Mouse (Mus musculus) left cerebral cortex, adult 11 months (tissue): ENCODE measurements at regions not wholly inside any gene's neighbourhood (a gene's known extent, or its start where the extent isn't known, plus 50 kb on each side); places are given as distances from the start of the nearest gene placed in this dataset.
A peak's percentile ranks its signal among the peaks of the same experiment; 100 is the strongest.

Experiments
- DNase-seq: peaks from one replicate; pipeline ENCODE4 v3.0.0; 2022; ENCODE audit warnings: low spot score

DNA sequence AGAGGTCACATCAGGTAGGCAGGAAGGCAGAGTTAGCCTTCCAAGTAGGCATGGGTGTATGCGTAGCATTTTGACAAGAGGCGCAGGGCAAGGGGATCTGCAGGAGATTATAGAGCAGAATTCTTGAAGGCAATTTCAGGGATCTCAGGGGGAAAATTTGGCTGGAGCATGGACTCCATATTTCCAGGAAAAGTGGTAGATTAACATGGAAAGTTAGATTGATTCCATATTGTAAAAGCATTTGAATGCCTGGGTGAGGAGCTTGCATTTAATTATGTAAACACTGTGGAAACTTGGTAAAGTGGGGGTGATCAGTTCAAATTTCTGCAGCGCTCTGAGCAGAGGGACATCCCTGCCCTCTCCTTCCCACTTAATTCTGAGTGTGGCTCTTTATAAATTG is 146.7 kb downstream of the Pax3 start:
- DNase-seq = no peak

DNA sequence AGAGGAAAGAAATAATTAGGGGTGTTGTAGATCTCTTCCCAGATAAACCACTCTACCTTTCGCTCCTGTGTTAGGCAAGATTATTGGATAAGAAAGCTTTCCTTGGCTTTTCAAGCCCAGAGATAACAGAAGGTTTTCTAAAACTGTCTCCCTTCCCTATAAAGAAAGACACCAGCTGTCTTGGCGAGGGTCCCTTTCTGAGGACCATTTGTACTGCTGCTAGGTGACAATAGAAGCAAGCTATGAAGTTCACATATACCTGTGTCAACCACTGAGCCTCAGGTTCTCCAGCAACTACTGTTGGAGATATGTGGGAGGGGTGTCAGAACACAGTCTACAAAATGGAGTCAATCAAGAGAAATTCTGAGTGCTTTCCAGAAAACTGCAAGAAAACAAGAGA is 164.6 kb downstream of the Pax3 start:
- DNase-seq = no peak

DNA sequence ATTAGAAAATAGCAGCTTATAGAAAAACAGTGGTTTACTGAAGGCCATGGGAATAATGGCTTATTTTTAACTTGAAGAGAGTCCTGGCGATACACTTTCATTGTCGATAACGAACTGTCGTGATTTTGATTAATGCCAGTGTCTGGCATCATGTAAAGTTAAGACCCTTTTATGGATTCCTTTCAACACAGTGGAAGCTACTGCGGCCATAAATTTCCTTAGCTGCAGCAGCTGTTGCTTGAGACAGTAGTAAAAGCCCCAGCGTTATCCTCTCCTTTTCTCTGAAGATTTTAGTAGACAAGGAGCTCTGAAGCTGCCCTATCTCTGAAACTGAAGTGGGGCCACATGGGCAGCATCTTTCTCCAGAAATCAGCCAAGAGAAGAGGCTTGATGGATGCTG is 175.2 kb downstream of the Pax3 start:
- DNase-seq = no peak

DNA sequence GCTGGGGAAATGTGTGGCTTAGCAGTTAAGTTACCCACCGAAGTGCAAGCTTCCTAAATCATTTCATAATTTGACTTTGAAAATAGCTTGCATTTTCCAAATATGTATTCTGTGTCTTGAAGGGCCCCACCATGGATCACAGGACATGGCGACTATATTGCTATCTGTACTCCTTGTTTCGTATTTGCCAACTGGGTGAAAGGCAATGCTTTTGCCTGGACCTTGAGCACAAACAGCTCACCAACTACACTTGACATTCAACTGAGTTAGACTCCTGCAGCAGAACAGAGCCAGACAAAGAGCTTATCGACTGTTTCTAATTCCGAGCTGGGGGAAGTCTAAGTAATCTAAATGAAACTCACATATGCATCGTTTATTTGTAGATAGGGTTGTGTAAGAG is 175.9 kb downstream of the Pax3 start:
- DNase-seq = no peak

DNA sequence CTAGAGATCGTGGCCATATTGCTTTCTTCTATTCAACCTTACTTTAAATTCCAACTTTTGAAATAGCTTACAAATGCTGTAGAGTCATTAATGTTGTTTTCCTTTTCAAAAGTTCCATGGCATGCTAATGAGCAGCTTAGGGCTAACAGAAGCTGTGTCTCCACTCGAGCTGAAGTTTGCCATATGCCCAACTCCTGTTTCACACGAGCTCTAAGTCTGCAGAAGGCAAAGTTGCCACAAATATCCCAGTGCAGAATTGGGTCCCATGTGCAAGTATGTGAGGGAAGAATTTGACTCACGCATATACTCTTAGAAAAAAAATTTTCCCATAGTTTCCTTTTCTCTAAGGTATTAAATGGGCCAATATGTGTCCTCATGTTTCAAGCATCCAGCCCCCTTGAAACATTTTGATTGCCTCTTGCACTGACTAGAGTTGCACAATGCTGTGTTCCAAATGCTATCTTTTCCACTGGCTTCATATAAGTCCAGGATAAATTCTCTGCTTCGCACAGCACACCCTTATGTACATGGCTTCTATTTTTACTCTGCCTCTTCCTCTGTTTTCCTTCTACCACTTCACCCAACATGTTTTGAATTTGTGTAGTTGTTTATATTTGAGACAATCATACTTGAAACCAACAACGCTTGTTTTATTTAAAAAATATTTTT is 178.9 kb downstream of the Pax3 start:
- DNase-seq = no peak

DNA sequence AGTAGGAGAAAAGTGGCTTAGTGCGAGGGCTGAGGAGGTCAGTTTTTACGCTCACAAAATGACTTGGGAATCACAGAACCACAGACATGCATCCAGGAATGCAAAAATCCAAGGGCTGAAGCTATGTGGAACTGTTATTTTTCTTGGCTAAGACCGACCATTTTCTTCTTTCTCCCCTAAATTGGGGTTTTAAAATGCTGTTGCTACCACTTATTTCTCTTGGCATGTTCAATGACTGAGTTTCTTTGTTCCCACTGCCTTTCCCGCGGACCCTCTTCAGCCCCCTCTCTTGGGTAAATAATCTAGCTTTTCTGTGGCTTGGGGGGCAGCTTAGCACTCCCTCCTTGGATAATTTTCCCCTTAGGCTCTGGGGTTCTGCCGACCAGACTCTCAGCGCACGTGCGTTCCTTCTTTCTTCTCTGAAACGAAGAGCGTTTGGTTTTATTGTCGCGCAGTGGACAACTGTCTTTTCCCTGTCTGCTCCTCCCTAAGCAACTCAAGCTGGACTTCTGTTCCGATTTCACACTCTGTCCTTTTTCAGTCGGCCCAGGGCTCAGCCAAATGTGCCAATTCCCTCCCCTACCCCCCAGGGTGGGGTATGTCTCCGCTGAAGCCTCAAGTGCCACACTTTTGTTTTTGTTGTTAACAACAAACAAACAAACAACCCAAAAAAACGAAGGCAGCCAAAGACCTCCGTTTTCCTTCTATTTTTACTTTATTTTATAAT is 180.2 kb downstream of the Pax3 start:
- DNase-seq = no peak

DNA sequence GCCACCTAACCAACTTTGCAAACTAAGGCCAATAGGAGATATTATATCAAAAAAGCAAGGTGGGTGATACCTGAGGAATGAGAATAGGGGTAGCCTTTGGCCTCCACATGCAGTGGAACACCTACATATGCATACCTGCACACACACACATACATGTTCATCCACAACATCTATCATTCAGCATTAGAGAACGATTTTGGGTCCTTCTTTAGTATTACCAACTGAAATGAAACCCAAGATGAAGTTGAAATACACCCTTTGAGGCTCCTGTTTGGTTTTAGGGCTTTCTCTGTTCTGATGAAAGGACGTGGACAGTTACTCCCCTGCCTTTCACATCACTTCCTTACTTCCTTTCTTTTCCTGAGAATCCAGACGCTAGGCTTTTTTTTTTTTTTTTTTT is 180.9 kb downstream of the Pax3 start:
- no peak for DNase-seq

DNA sequence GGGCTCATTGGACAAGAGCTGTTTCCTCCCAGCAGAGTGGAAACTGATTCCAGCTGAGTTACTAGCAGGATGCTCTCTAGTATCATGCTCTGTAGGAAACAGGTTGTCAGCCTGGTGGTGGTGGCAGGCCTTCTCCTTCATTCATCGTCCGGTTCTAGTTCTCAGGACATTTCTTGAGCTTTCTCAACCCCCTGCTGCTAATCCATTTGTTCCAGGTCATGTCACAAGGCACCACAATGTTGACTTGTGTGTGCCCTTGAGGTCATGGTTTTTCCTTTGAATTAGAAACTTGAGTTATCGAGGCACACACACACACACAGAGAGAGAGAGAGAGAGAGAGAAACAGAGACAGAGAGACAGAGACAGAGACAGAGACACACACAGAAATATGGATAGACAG is 183.5 kb downstream of the Pax3 start:
- DNase-seq = no peak

DNA sequence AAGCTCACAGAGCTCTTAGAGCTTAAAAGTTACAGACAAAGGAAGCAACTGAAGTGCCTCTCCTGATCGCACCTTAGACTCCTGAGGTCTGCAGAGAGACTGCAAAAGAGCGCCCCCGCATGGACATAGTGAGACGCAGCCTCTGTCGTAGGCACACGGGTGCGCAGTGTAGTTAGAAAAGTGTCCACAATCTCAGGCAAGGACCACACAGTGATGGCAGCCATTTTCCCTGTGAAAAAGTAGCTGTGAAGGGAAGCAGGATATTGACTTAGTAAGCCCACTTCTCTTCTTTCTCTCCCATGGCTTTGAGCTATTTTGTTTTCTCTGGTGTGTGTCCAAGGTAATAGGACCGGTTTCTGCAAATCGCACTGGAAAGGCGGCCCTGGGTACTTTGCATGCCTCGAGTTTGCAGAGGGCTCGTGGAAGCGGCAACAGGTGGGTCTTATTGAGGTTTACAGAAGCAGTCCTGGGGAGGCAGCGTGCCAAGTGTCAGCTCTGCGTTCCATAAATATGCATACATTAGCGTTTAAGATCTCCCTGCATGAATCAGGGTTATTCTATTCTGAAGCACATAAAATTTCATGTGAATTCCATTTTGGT is 188.0 kb downstream of the Pax3 start:
- no peak for DNase-seq

DNA sequence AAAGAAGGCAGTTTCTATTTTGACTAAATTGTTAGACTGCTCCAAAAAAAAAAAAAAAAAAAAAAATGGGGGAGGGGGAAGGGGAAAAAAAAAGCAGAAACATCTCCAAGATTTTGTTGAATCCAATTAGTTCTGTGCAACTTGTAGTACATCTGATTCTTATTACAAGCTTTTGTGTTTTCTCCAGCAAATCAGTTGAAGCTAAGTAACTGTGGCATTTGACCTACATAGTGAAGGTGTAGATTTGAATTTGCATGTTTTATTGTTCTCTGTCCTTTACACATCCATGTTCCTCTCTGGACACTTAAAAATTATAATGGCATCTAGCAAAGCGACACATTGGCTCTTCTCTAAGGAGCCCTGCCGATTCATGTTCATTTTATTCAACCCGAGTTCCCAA is 192.6 kb downstream of the Pax3 start:
- DNase-seq = no peak

DNA sequence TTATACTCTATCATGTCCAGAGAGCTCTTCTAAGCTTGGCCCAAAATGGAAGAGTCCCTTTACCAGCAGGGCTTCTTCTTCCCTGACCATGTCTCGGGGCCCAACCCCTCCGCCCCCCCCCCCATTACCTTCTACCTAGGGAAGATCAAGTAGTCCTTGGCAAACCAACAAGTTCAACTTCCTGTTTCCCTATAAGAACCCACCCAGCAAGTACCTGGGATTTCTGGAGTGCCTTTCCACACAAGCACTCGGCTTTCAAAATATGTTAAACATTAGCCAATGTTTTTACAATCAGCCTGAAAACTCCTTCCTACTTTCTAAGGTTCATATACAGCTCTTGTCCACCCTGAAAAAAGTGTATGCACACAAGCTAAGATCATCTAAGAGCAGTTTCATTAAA is 198.2 kb downstream of the Pax3 start:
- DNase-seq = no peak

DNA sequence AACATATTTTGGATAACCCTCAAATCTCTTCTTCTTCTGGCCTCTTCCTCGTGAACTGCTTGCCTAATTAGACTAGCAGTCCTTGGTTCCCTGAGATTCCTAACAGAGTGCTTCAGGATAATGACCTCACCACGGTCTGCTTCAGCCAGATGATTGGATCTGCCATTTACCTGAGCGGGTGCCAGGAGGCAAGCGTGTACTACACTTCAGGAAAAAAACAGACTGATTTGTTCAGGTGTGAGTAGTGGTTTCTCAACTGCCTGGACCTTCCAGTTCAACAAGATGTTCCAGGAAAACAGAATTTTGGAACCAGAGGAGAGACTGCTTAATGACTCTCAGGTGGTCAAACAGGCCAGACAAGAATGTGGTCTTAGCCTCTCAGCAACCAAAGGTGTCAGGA is 215.4 kb downstream of the Pax3 start:
- DNase-seq = no peak

DNA sequence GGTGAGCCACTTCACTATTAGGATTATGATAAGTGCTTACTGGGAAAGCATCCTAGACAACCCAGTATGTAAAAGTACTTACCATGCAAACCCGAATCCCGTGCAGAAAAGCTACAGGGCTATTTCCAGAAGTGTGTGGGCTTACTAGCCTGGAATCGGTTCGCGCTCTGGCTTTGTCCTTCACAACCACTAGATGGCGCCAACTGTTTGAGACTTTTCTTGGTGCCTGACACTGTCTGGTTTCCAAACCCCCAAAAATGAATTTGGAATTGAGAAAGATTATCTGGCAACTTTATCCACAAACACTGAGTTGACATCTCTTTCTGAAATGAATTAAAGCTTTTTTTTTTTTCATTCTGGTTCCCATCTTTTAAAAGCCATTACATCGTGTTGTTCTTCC is 218.2 kb downstream of the Pax3 start:
- DNase-seq = peak; percentile 50

DNA sequence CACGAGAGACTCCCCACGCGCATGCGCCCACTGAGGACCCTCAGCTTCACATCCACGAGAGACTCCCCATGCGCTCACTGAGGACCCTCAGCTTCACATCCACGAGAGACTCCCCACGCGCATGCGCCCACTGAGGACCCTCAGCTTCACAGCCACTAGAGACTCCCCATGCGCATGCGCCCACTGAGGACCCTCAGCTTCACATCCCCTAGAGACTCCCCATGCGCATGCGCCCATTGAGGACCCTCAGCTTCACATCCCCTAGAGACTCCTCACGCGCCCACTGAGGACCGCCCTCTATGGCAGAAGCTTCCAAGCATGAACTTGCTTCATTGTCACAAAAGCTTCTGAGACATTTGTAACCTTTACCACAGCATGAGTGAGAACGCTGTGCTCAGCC is 221.0 kb downstream of the Pax3 start:
- DNase-seq = no peak

DNA sequence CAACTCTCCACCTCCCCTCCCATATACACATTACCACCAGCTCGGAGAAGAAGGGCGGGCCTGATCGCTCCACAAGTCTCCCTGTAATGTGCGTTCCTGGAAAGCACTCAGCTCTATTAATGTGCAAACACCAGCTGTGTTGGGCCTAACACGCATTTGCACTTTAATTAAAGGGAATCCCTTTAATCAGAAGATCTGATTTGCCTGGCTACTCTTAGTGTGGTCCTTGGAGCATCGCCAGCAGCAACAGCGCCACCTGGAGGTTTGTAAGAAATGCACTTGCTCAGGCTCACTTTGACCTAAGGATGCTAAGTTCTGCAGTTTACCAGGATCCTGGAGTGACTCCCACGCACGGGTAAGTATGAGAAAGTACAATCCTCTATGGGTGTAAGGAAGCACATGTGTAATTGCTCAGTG is 224.6 kb downstream of the Pax3 start:
- DNase-seq = peak; percentile 5

DNA sequence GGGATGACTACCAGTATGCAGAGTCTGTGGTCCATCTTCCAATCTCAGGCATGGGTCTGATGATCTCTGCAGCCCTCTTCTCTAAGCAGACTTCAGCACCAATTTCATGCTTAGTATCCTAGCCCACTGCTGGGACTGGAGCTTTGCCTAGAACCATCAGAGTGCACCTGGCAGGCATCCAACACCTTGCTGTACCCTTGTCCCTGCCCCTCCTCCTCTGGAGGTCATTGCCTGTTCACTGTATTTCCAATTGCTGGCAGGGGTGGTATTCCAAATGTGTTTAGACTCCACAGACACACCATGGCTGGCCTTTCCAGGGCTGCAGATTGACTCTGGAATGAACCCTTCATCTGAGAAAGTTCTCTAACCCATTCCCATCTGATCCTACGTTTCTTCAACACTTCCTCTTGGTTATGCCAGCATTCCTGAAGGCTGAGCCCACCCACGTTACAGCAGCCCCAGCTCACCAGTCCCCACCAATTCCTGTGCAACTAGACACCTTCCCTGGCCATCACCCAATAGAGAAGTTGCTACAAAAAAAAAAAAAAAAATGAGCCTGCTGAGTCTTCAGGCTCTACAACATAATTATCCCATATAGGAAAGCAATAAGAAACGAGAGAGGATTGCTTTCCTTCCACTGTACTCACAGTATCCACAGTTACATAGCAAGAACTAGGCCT is 232.1 kb downstream of the Pax3 start:
- DNase-seq = no peak

DNA sequence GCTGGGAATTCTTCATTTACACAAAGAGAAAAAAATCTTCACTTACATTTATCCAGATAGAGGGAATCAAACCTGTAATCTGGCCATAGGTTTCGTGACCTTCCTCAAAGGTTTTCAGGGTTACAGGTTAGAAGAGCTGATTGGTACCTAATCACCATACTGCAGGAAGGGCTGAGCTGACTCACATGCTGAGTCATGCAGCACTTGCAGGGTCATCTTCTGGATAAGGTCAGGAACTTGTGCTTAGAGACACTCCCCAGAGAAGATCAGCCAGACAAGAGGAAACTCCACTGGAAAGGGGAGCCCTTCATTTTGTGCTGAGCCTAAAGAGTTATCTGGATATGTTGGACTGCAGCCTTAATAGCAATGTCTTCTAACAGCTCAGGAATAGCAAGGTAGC is 237.6 kb downstream of the Pax3 start:
- no peak for DNase-seq

DNA sequence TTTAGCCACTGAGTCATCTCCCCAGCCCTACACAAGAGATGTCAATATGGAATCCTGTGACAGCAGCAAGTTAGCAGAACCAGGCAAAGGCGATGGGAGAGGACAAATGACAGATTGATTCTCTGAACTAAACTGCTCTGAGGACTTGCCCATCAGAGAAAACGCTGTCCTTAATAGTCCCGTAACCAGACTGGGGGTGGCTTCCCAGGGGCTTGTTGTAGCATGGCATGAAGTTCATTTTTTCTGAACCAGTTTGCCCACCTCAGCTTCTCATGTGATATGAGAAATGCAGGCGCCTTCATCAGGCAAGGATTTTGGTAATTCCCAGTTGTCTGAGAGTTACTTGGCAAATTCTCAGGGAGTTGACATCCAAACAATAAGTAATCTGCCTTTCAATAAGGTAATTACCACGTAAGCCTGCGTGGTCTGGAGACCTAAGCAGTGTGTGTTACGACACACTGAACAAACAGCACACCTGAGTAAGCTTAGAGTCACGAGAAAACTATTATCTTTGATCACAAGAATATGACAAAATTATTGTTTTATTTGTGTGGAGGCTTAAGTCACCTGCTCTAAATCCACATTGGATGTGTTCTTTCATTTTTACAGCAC is 239.7 kb downstream of the Pax3 start:
- DNase-seq = no peak

DNA sequence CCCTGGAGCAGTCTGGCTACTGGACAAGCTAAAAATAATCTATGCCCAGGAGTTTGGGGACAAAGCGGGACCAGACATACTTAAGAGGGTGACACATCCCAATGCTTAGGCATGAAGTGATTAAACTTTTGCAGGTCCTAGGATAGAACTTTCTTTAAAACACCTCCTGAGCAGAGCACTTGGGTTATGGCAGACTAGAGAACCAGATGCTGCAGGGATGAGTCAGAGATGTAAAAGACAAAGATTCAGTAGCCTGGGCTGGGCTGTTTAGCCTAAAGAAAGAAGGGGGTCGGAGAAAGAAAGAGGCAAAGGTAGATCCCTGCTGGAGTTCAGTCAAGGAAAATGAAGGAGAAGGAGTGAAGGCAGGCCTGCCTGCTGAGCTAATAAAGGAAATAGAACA is 249.0 kb downstream of the Pax3 start:
- DNase-seq = no peak

DNA sequence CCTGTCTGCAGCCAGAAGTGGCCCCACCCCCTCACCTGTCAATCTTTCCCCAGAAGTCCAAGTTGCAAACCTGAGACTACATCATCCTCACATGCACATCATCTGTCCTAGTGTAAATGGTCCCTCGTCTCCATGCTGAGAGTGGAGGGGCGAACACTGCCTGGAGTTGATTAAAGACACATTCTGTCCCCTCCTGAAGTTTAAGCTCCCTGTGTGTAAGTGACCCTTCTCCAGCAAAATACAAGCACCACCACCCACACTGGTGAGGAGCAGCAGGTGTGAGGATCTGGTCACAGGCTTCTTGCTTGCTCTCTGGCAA is 252.6 kb downstream of the Pax3 start:
- DNase-seq = no peak

DNA sequence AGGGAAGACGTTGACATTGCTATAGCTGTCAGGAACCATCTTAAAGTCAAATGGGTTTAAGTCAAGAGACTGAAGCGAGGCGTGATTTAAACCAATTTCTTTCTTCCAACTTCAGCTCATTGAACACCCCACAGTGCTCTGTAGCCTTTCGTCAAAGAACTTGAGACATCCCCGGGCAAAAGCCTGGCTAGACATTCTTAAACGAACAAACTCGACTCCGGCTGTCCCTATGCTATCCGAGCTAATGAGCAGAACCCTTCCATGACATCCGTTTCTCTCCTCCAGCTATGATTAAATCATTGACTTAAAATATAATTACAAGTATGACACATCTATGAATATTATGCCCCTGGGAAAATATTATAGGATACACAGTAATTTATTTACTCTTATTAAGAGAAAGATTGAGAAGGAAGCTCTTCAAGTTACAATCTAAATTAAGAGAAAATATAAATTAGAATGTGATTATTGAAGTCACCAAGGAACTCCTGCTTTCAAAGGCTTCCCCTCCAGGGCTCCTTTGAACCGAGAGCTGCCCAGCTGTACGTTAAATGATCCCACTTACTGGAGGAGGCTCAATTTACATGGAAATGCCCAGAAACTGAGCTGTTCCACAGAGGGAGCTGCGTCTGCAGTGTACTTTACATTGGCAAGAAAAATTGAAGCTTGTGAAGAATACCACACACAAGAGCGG is 253.2 kb downstream of the Pax3 start:
- no peak for DNase-seq

DNA sequence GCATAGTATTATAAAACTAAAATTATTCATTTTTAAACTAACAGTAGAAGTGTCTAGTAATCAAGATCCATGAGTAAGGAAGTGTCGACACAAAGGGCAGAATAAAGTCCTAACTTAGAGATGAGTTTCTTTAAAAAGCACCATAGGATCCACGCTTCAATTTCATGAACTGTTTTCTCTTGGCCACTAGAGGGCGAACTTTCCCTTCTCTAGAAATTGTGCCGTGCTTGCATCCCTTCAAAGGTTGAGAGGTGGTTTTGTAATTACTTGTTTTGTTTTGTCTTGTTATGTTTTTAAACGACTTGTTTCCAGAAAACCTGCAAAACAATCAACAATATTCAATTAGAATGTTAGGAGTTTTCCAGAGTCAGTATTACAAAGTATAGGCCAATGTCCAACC is 253.8 kb downstream of the Pax3 start:
- DNase-seq = no peak
